Mouse (Mus musculus) testis, adult 2 months (tissue): ENCODE results near the gene Olfr1406.

Source experiments
- CTCF ChIP-seq: fragments of 200-500 bp; IDR thresholded peaks from 2 replicates; pipeline ENCODE4 v1.5.1; 2012; ENCODE audit warnings: low read depth, mild to moderate bottlenecking, inconsistent platforms, low read length, moderate library complexity; ENCODE audit not compliant: control insufficient read depth, insufficient read depth, insufficient replicate concordance
- POLR2A ChIP-seq: fragments of 200-500 bp; IDR thresholded peaks from 2 replicates; pipeline ENCODE4 v1.6.1; 2012; ENCODE audit warnings: low read depth, mild to moderate bottlenecking, inconsistent platforms, low read length, moderate library complexity; ENCODE audit not compliant: control insufficient read depth

DNA sequence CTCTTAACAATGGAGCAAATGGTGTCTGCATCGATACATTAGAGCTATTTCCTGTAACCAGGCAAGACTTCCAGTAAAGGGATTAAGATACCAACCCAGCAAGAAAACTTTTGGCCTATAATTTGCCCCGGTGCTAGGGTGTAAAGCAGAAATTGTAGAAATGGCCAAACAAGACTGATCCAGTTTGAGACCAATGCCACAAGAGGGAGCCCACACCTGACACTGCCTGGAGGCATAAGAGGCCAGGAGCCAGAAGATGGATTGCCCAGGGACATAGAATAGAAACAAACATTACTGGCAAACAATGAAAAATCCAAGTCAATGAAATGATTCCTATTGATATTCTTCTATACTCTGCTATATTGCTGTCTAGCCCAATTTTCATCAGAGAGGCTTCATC is 5.9 kb upstream of the Olfr1406 start:
- TF ChIP-seq POLR2A, result no peak
- no peak for TF ChIP-seq CTCF
